Mouse (Mus musculus) kidney, postnatal 25 days (tissue): ENCODE data around the gene Ces1g.

ENCODE experiments used
- DNase-seq, 2 experiments: peaks; one replicate each; pipeline ENCODE4 v3.0.0; 2021; ENCODE audit warnings: mixed read lengths in 2 of 2

Gene Ces1g

GRCm38 (mm10) chr8:93337207-93337606, at the start of gene Ces1g:
TSS of gene Ces1g (minus strand) at chr8:93337308.
- DNase-seq: no peak

- no peak for DNase-seq
Observed at GRCm38 (mm10) chr8:93379625-93380024, 42.5 kb upstream of the Ces1g start, which contains the start of gene Ces1h. TSS of gene Ces1h (minus strand) at chr8:93379725.

GRCm38 (mm10) chr8:93369481-93369880, 32.4 kb upstream of the Ces1g start:
- DNase-seq: no peak

- no peak for DNase-seq
Observed at GRCm38 (mm10) chr8:93360113-93360512, 23.0 kb upstream of the Ces1g start.

GRCm38 (mm10) chr8:93339531-93339930, 2.4 kb upstream of the Ces1g start:
- DNase-seq: no peak

- DNase-seq: no peak
Observed at GRCm38 (mm10) chr8:93332703-93333102, 4.4 kb downstream of the Ces1g start.

GRCm38 (mm10) chr8:93331151-93331550, 6.0 kb downstream of the Ces1g start:
- DNase-seq: no peak

- DNase-seq: peak; percentile 11 to 41
Observed at GRCm38 (mm10) chr8:93325123-93325522, 12.0 kb downstream of the Ces1g start.

GRCm38 (mm10) chr8:93317031-93317430, 20.1 kb downstream of the Ces1g start:
- no peak for DNase-seq

- no peak for DNase-seq
Observed at GRCm38 (mm10) chr8:93315557-93315956, 21.6 kb downstream of the Ces1g start.

- no peak for DNase-seq
Observed at GRCm38 (mm10) chr8:93283896-93284295, 53.2 kb downstream of the Ces1g start.

GRCm38 (mm10) chr8:93282349-93282748, 54.8 kb downstream of the Ces1g start:
- no peak for DNase-seq

- peak in 1 of 2 experiments; percentile 37 for DNase-seq
Observed at GRCm38 (mm10) chr8:93279556-93279955, 57.6 kb downstream of the Ces1g start, which contains the start of gene Ces1f. TSS of gene Ces1f (minus strand) at chr8:93279747.

GRCm38 (mm10) chr8:93278176-93278805, 58.8 kb downstream of the Ces1g start:
- peak in 1 of 2 experiments; percentile 5 for DNase-seq

GRCm38 (mm10) chr8:93274609-93275008, 62.5 kb downstream of the Ces1g start:
- no peak for DNase-seq

- peak; percentile 22 to 62 for DNase-seq
Observed at GRCm38 (mm10) chr8:93273321-93273720, 63.8 kb downstream of the Ces1g start.

- DNase-seq: peak; percentile 74 to 81
Observed at GRCm38 (mm10) chr8:93272686-93273085, 64.4 kb downstream of the Ces1g start.

- DNase-seq: peak in 1 of 2 experiments; percentile 14
Observed at GRCm38 (mm10) chr8:93261436-93261835, 75.7 kb downstream of the Ces1g start.

- DNase-seq: no peak
Observed at GRCm38 (mm10) chr8:93252400-93252925, 84.6 kb downstream of the Ces1g start.
